Mouse (Mus musculus) G1E (cell line): ENCODE results near the gene Tas2r135.

ENCODE experiments used
- CTCF ChIP-seq: IDR thresholded peaks from 2 replicates; pipeline ENCODE4 v1.5.1; 2012; ENCODE audit warnings: low read depth, low read length, inconsistent platforms, mixed read lengths
- TAL1 ChIP-seq: conservative IDR thresholded peaks from 2 replicates; pipeline ENCODE4 v1.6.1; 2012; ENCODE audit warnings: low read depth, low read length, inconsistent platforms, mixed read lengths

DNA sequence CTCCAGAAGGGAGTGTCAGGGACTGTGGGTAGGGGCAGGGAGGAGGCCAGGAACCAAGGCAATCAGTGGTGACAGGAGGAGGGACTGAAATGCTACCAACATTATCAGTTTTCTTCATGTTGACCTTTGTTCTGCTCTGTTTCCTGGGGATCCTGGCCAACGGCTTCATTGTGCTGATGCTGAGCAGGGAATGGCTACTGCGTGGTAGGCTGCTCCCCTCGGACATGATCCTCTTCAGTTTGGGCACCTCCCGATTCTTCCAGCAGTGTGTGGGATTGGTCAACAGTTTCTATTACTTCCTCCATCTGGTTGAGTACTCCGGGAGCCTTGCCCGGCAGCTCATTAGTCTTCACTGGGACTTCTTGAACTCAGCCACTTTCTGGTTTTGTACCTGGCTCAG, 29.2 kb downstream of the Tas2r135 start, which contains the start of gene Tas2r126:
- TF ChIP-seq CTCF (no peak), TAL1 (no peak)
